Mouse (Mus musculus): ENCODE data around the gene Wdfy4.

DNA sequence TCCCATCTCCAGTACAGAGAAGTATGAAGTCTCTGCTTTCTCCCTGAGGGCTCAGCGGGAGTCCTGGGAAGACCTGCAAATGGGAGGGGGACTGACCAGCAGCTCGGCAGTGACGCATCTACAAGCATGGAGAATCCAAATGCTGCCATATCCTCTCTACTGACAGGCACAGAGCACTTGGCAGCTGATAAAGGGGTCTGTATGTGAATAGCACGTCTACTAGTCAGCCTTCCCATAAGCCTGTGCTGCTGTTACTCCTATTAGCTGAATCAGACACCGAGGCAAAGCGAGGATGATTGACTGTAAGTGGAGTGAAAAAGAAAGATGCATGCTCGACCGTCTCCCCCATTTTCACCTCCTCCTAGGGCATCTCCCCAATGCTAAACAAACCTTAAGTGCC lies 131.9 kb downstream of the Wdfy4 start:
- no peak for TF ChIP-seq CTCF (IDR thresholded peaks at IDR 0.05; ENCODE audit: low read depth, low read length)
- no peak for TF ChIP-seq POLR2A (IDR thresholded peaks at IDR 0.05; ENCODE audit: insufficient read depth, low read length)

All from ES-Bruce4 (cell line).